Mouse (Mus musculus) testis, adult 2 months (tissue): Measurements from ENCODE around the gene 1700025G04Rik.

Experiments
- CTCF ChIP-seq: fragments of 200-500 bp; IDR thresholded peaks from 2 replicates; pipeline ENCODE4 v1.5.1; 2012; ENCODE audit warnings: low read depth, mild to moderate bottlenecking, inconsistent platforms, low read length, moderate library complexity; ENCODE audit not compliant: control insufficient read depth, insufficient read depth, insufficient replicate concordance
- POLR2A ChIP-seq: fragments of 200-500 bp; IDR thresholded peaks from 2 replicates; pipeline ENCODE4 v1.6.1; 2012; ENCODE audit warnings: low read depth, mild to moderate bottlenecking, inconsistent platforms, low read length, moderate library complexity; ENCODE audit not compliant: control insufficient read depth

GRCm38 (mm10) chr1:151994271-151994670, 95.7 kb downstream of the 1700025G04Rik start:
- TF ChIP-seq CTCF (no peak), POLR2A (no peak)
